In the genomic region with DNA sequence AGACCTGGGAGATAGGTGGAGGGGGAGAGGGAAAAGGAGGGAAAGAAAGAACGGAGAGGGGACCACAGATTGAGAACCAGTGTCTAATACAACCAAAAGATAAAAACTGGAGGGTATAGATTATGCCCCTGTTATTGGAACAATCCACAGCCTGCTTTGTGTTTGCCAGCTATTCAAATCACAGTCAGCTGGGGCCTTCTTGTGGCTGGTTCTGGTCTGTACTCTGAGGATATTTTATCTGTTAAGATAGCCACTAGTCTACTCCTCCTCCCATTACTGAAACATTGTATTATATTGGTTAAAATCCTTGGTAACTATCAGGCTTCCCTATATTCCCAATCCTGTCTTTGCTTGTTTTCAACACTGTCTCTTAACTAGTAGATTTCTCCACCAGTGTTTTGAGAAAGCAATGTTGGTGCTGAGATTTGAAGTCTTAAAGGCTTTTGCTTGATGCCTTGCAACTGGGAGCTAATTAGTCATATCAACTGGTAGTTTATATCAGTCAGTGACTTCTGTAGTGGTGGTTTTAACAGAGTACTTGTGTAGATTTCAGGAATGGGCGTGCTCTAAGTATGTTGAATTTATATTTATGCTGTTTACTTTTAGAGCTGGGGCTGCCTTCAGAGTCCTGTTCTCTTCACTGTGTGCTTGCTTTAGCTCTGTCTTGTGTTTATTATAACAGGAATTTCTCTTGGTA, we compare ENCODE assay signal across 20 mouse cellular contexts. TPM values are rescaled to one million over a fixed set of nuclear protein-coding genes. Genes with fewer than 3 reads are reported as not detected.
DNase-seq lines count a peak whose midpoint lies in the region; ATAC-seq and TF ChIP-seq lines count a peak whose summit lies in the region.
"Had no signal": no experiment of that assay in that cellular context is flagged by ENCODE, and none has a peak within 500 bp of the region (broad histone marks: within the 10 kb centered on the region; RNA-seq: fewer than 3 reads in every experiment).

No protein-coding gene starts in this region.

- H3K27me3 ChIP-seq in intestine, postnatal 0 days (replicated peaks; ENCODE audit: control insufficient read depth, insufficient read depth, low read length): no peaks in the 10 kb centered on the region
- H3K27me3 ChIP-seq in intestine, embryonic 15.5 days (replicated peaks): no peaks in the 10 kb centered on the region
- H3K27me3 ChIP-seq in lung, embryonic 14.5 days (ENCODE audit: insufficient read depth, low read length): no peaks in the 10 kb centered on the region
- H3K27me3 ChIP-seq: forebrain, embryonic 13.5 days; heart, embryonic 13.5 days; limb, embryonic 12.5 days; liver, embryonic 12.5 days; lung, embryonic 15.5 days had no signal

- H3K9ac ChIP-seq in intestine, postnatal 0 days (ENCODE audit: low read depth, low read length): no peak overlapping the region
- no peak overlapping the region for H3K9ac ChIP-seq in intestine, embryonic 15.5 days
- no peak overlapping the region for H3K9ac ChIP-seq in lung, embryonic 14.5 days
- H3K9ac ChIP-seq: forebrain, embryonic 13.5 days; heart, embryonic 13.5 days; hindbrain, embryonic 14.5 days; limb, embryonic 12.5 days; liver, embryonic 12.5 days; lung, embryonic 15.5 days had no signal

- no peaks in the 10 kb centered on the region for H3K9me3 ChIP-seq in intestine, postnatal 0 days (ENCODE audit: control insufficient read depth)
- H3K9me3 ChIP-seq in intestine, embryonic 15.5 days: no peaks in the 10 kb centered on the region
- H3K9me3 ChIP-seq in lung, embryonic 14.5 days (ENCODE audit: low read depth, low read length): no peaks in the 10 kb centered on the region
- H3K9me3 ChIP-seq: forebrain, embryonic 13.5 days; heart, embryonic 13.5 days; limb, embryonic 12.5 days; liver, embryonic 12.5 days; lung, embryonic 15.5 days had no signal

- H3K4me2 ChIP-seq in intestine, postnatal 0 days (replicated peaks; ENCODE audit: low read depth): no peak overlapping the region
- H3K4me2 ChIP-seq in intestine, embryonic 15.5 days (replicated peaks): no peak overlapping the region
- no peak overlapping the region for H3K4me2 ChIP-seq in lung, embryonic 14.5 days
- H3K4me2 ChIP-seq: forebrain, embryonic 13.5 days; heart, embryonic 13.5 days; hindbrain, embryonic 14.5 days; limb, embryonic 12.5 days; liver, embryonic 12.5 days; lung, embryonic 15.5 days; midbrain, embryonic 11.5 days had no signal

- ATAC-seq in intestine, postnatal 0 days: no peak
- no peak for ATAC-seq in intestine, embryonic 15.5 days
- no peak for ATAC-seq in lung, embryonic 14.5 days (ENCODE audit: insufficient read depth)
- ATAC-seq in megakaryocyte progenitor cell, adult 5-6 weeks (replicated peaks; ENCODE audit: poor library complexity): peak; percentile 59
- ATAC-seq: forebrain, embryonic 13.5 days; liver, embryonic 12.5 days had no signal

- 62% methylated on average over 2 of the region's 2 CpGs for WGBS in intestine, postnatal 0 days
- WGBS in intestine, embryonic 15.5 days: 65% methylated on average over 2 of the region's 2 CpGs
- WGBS in lung, embryonic 14.5 days: 59% methylated on average over 2 of the region's 2 CpGs

- H3K27ac ChIP-seq in intestine, postnatal 0 days (ENCODE audit: low read depth, low read length): no peak overlapping the region
- H3K27ac ChIP-seq in intestine, embryonic 15.5 days: no peak overlapping the region
- no peak overlapping the region for H3K27ac ChIP-seq in lung, embryonic 14.5 days (ENCODE audit: low read depth)
- H3K27ac ChIP-seq: forebrain, embryonic 13.5 days; heart, embryonic 13.5 days; hindbrain, embryonic 14.5 days; limb, embryonic 12.5 days; liver, embryonic 12.5 days; lung, embryonic 15.5 days; macrophage had no signal

- TF ChIP-seq CTCF in intestine, postnatal 0 days (IDR thresholded peaks at IDR 0.05; ENCODE audit: low read depth): peak; percentile 43
- TF ChIP-seq CTCF in lung, embryonic 14.5 days (IDR thresholded peaks at IDR 0.05; ENCODE audit: low read depth): no peak

- no peak overlapping the region for H3K4me3 ChIP-seq in intestine, postnatal 0 days (ENCODE audit: low read depth, low read length)
- no peak overlapping the region for H3K4me3 ChIP-seq in intestine, embryonic 15.5 days (replicated peaks)
- H3K4me3 ChIP-seq in lung, embryonic 14.5 days (ENCODE audit: low read depth, low read length): no peak overlapping the region
- H3K4me3 ChIP-seq: forebrain, embryonic 13.5 days; heart, embryonic 13.5 days; limb, embryonic 12.5 days; liver, embryonic 12.5 days; lung, embryonic 15.5 days had no signal

- H3K36me3 ChIP-seq in intestine, postnatal 0 days (ENCODE audit: control insufficient read depth, insufficient read depth): 0 out of 2 replicates have a peak, but pooled peaks cover 4% of the 10 kb centered on the region
- 0 out of 2 replicates have a peak, but pooled peaks cover 4% of the 10 kb centered on the region for H3K36me3 ChIP-seq in intestine, embryonic 15.5 days
- 0 out of 2 replicates have a peak, but pooled peaks cover 3% of the 10 kb centered on the region for H3K36me3 ChIP-seq in lung, embryonic 14.5 days (ENCODE audit: insufficient read depth)
- H3K36me3 ChIP-seq: lung, embryonic 15.5 days had no signal

- H3K4me1 ChIP-seq in intestine, postnatal 0 days (replicated peaks; ENCODE audit: control insufficient read depth, insufficient read depth, low read length): no peaks in the 10 kb centered on the region
- no peaks in the 10 kb centered on the region for H3K4me1 ChIP-seq in intestine, embryonic 15.5 days (replicated peaks)
- H3K4me1 ChIP-seq in lung, embryonic 14.5 days (ENCODE audit: insufficient read depth): peaks cover 2% of the 10 kb centered on the region; the same call in 1 of the 2 replicates
- H3K4me1 ChIP-seq: forebrain, embryonic 13.5 days had no signal

- peak; percentile 50 for DNase-seq in cerebellum, adult 9-10 months
- DNase-seq in cerebellum, adult 11-12 months: no peak
- DNase-seq in lung, embryonic 14.5 days: peak; percentile 11
- no peak for DNase-seq in lung, postnatal 4 days
- DNase-seq in spleen, postnatal 4 days (ENCODE audit: low spot score in 2 of 2): no peak
- DNase-seq: adrenal gland, adult 2 months; cerebellum, adult 11 months; heart, postnatal 36 days; thymus, postnatal 25 days had no signal

RNA-seq across cellular contexts. Expression of a gene that starts 54.2 kb away (rescaled TPM):
- polyA plus RNA-seq in intestine, postnatal 0 days (2015; fragmentation: Nextera tagmentation; extraction: Ambion mirVana): 3.0 and 3.2 TPM in 2 replicates
- 5.9 and 6.3 TPM in 2 replicates for polyA plus RNA-seq in intestine, embryonic 15.5 days (2015; fragmentation: Nextera tagmentation; extraction: Ambion mirVana)
- 10.6 and 11.6 TPM in 2 replicates for polyA plus RNA-seq in lung, embryonic 14.5 days (2014; fragmentation: Nextera tagmentation; extraction: Ambion mirVana)
- 47.8 and 49.0 TPM in 2 replicates for total RNA-seq in megakaryocyte progenitor cell, adult 5-6 weeks (2015)
- 38.6 and 39.0 TPM in 2 replicates for total RNA-seq in megakaryocyte progenitor cell, adult 5-6 weeks (2017)

Comparison
In these comparisons a context has a peak if more than half of its experiments do, and no peak if none do; other contexts are left out.
1. DNase-seq: peak in cerebellum, adult 9-10 months (single experiment) and lung, embryonic 14.5 days (single experiment); none in cerebellum, adult 11-12 months (single experiment), lung, postnatal 4 days (0 of 2) and spleen, postnatal 4 days (0 of 2).